Mouse (Mus musculus) right cerebral cortex, postnatal 36 days (tissue): Measurements from ENCODE around the gene Rfx5.
"Not testable (repeated sequence)": the region's sequence is repeated elsewhere in the genome, so short reads cannot be mapped to it uniquely, and the experiment has no call there.

Source experiments
- DNase-seq, 2 experiments: peaks; one replicate each; pipeline ENCODE4 v3.0.0; 2022; ENCODE audit warnings: low spot score in 2 of 2, mixed read lengths in 1 of 2

Rfx5 gene

GRCm38 (mm10) chr3:94953764-94954616 lies at the start of gene Rfx5:
Gene Rfx5, plus strand, starts transcription at chr3:94954075.
- peak; percentile 94 to 95 for DNase-seq

- DNase-seq, result not testable (repeated sequence)
These were observed 49.1 kb upstream of the Rfx5 start for GRCm38 (mm10) chr3:94904759-94905158.

- no peak for DNase-seq
These were observed 47.4 kb upstream of the Rfx5 start for GRCm38 (mm10) chr3:94906482-94906881.

- no peak for DNase-seq
These were observed 42.7 kb upstream of the Rfx5 start for GRCm38 (mm10) chr3:94911050-94911693.

- DNase-seq, result no peak
These were observed 40.1 kb upstream of the Rfx5 start for GRCm38 (mm10) chr3:94913801-94914200.

GRCm38 (mm10) chr3:94915903-94916741 lies 37.8 kb upstream of the Rfx5 start:
- DNase-seq, result no peak

- peak in 1 of 2 experiments; percentile 30 for DNase-seq
These were observed 36.0 kb upstream of the Rfx5 start for GRCm38 (mm10) chr3:94917816-94918361.

GRCm38 (mm10) chr3:94918845-94919244 lies 35.0 kb upstream of the Rfx5 start:
- no peak for DNase-seq

GRCm38 (mm10) chr3:94921104-94921503 lies 32.8 kb upstream of the Rfx5 start:
- DNase-seq, result no peak

GRCm38 (mm10) chr3:94922333-94922732 lies 31.5 kb upstream of the Rfx5 start:
- DNase-seq, result no peak

- no peak for DNase-seq
These were observed 29.2 kb upstream of the Rfx5 start for GRCm38 (mm10) chr3:94924688-94925087.

- DNase-seq, result not testable (repeated sequence)
These were observed 27.6 kb upstream of the Rfx5 start for GRCm38 (mm10) chr3:94926301-94926736.

- not testable (repeated sequence) for DNase-seq
These were observed 24.9 kb upstream of the Rfx5 start for GRCm38 (mm10) chr3:94928979-94929378.

GRCm38 (mm10) chr3:94930386-94931266 lies 23.2 kb upstream of the Rfx5 start:
- DNase-seq, result not testable (repeated sequence)

- DNase-seq, result not testable (repeated sequence)
These were observed 22.3 kb upstream of the Rfx5 start for GRCm38 (mm10) chr3:94931427-94932082.

- DNase-seq, result not testable (repeated sequence)
These were observed 21.6 kb upstream of the Rfx5 start for GRCm38 (mm10) chr3:94932279-94932678.

GRCm38 (mm10) chr3:94932809-94933564 lies 20.9 kb upstream of the Rfx5 start, which contains the start of gene Selenbp1:
Gene Selenbp1, plus strand, starts transcription at chr3:94933056.
- DNase-seq, result peak in 1 of 2 experiments; percentile 43

- not testable (repeated sequence) for DNase-seq
These were observed 20.3 kb upstream of the Rfx5 start for GRCm38 (mm10) chr3:94933604-94934003.

- not testable (repeated sequence) for DNase-seq
These were observed 19.3 kb upstream of the Rfx5 start for GRCm38 (mm10) chr3:94934564-94934963.
